Mouse (Mus musculus) heart, embryonic 11.5 days (tissue): Measurements from ENCODE around the gene Smtnl2. TPM values are rescaled to one million over a fixed set of nuclear protein-coding genes. Genes with fewer than 3 reads are reported as not detected.

Source experiments
- ATAC-seq: fragments of 200-750 bp; cut with Nextera tagmentation; replicated peaks from 2 replicates; pipeline ENCODE4 v1.8.0; 2017; ENCODE audit warnings: moderate library complexity; ENCODE audit not compliant: insufficient number of reproducible peaks, low FRiP score, low TSS enrichment
- H3K27ac ChIP-seq: fragments of 300-500 bp; sonication (generic); 2 replicates; pipeline ENCODE4 v1.5.1; 2014; ENCODE audit warnings: mild to moderate bottlenecking, low read depth, low read length
- H3K27me3 ChIP-seq: fragments of 300-500 bp; sonication (generic); 2 replicates; pipeline ENCODE4 v1.6.1; 2014; ENCODE audit warnings: mild to moderate bottlenecking, low read length, mixed read lengths; ENCODE audit not compliant: control insufficient read depth, insufficient read depth
- H3K36me3 ChIP-seq: fragments of 300-500 bp; sonication (generic); 2 replicates; pipeline ENCODE4 v1.6.1; 2014; ENCODE audit warnings: mild to moderate bottlenecking, low read length, moderate library complexity, mixed read lengths; ENCODE audit not compliant: control insufficient read depth, insufficient read depth
- H3K4me1 ChIP-seq: fragments of 300-500 bp; sonication (generic); 2 replicates; pipeline ENCODE4 v1.6.1; 2014; ENCODE audit warnings: low read length; ENCODE audit not compliant: control insufficient read depth, insufficient read depth
- H3K4me2 ChIP-seq: fragments of 300-500 bp; sonication (generic); 2 replicates; pipeline ENCODE4 v1.6.1; 2014; ENCODE audit warnings: mild to moderate bottlenecking, moderate library complexity
- H3K4me3 ChIP-seq: fragments of 300-500 bp; sonication (generic); 2 replicates; pipeline ENCODE4 v1.5.1; 2014; ENCODE audit warnings: low read depth, low read length
- H3K9ac ChIP-seq: fragments of 300-500 bp; sonication (generic); 2 replicates; pipeline ENCODE4 v1.6.1; 2014; ENCODE audit warnings: mild to moderate bottlenecking, low read depth, low read length, moderate library complexity
- H3K9me3 ChIP-seq: fragments of 300-500 bp; sonication (generic); replicated peaks from 2 replicates; pipeline ENCODE4 v1.6.1; 2016; ENCODE audit warnings: low read length; ENCODE audit not compliant: control insufficient read depth
- WGBS: fragments of 180-500 bp; shearing (Covaris S2); extraction: QIAGEN DNeasy Blood & Tissue Kit; methylation state at CpG from one replicate; pipeline ENCODE4 v1.1.7; 2014; ENCODE audit not compliant: insufficient replicate concordance; 5-methylcytosine and 5-hydroxymethylcytosine counted together
- polyA plus RNA-seq: library from polyadenylated mRNA; unstranded; fragments of >200 nt; fragmentation: Nextera tagmentation; extraction: Ambion mirVana; gene quantifications from 2 replicates; pipeline ENCODE4 v1.2.1, GENCODE M21; 2014

Smtnl2 gene
- 107 and 123 TPM in 2 replicates for polyA plus RNA-seq

- Histone ChIP-seq H3K27ac (peak within 1 kb of the TSS; percentile 94), H3K27me3 (no peaks in the 10 kb centered on the region), H3K4me2 (peak within 1 kb of the TSS; percentile 91), H3K9me3 (no peaks in the 10 kb centered on the region), H3K4me1 (peaks cover 74% of the 10 kb centered on the region), H3K4me3 (peak within 1 kb of the TSS; percentile 97), H3K36me3 (no peaks in the 10 kb centered on the region), H3K9ac (peak within 1 kb of the TSS; percentile 91)
- peak; percentile 85 for ATAC-seq
- under 1% methylated on average over 79 of the region's 86 CpGs for WGBS
Observed at GRCm38 (mm10) chr11:72411093-72411921, at the start of gene Smtnl2. TSS of gene Smtnl2 (minus strand) at chr11:72411713.

- WGBS, result 24% methylated on average over 3 of the region's 3 CpGs
- peak; percentile 24 for ATAC-seq
- Histone ChIP-seq H3K9ac (0 out of 2 replicates have a peak overlapping the region, but pooled peaks have one; percentile 1), H3K4me2 (no peak overlapping the region), H3K4me3 (no peak overlapping the region), H3K36me3 (no peaks in the 10 kb centered on the region), H3K9me3 (no peaks in the 10 kb centered on the region), H3K27ac (peak overlapping the region; percentile 47), H3K27me3 (no peaks in the 10 kb centered on the region), H3K4me1 (peaks cover 12% of the 10 kb centered on the region)
Observed at GRCm38 (mm10) chr11:72458502-72458901, 47.0 kb upstream of the Smtnl2 start.

- Histone ChIP-seq H3K9ac (0 out of 2 replicates have a peak overlapping the region, but pooled peaks have one; percentile 1), H3K36me3 (no peaks in the 10 kb centered on the region), H3K4me1 (peaks cover 12% of the 10 kb centered on the region), H3K4me3 (no peak overlapping the region), H3K4me2 (no peak overlapping the region), H3K27me3 (no peaks in the 10 kb centered on the region), H3K27ac (peak overlapping the region; percentile 47), H3K9me3 (no peaks in the 10 kb centered on the region)
- 35% methylated on average over 12 of the region's 12 CpGs for WGBS
- ATAC-seq, result peak; percentile 72
Observed at GRCm38 (mm10) chr11:72457995-72458496, 46.5 kb upstream of the Smtnl2 start.

- H3K36me3 ChIP-seq, result peaks cover 13% of the 10 kb centered on the region
- H3K4me1 ChIP-seq, result peaks cover 12% of the 10 kb centered on the region
- ATAC-seq, result no peak
- no peak overlapping the region for H3K27ac ChIP-seq
- no peaks in the 10 kb centered on the region for H3K27me3 ChIP-seq
- H3K4me3 ChIP-seq, result no peak overlapping the region
- no peak overlapping the region for H3K4me2 ChIP-seq
- H3K9ac ChIP-seq, result no peak overlapping the region
- 67% methylated on average over 5 of the region's 5 CpGs for WGBS
- H3K9me3 ChIP-seq, result no peaks in the 10 kb centered on the region
Observed at GRCm38 (mm10) chr11:72455694-72456093, 44.2 kb upstream of the Smtnl2 start.

GRCm38 (mm10) chr11:72453105-72453953 lies 41.8 kb upstream of the Smtnl2 start:
- Histone ChIP-seq H3K9me3 (no peaks in the 10 kb centered on the region), H3K4me3 (no peak overlapping the region), H3K4me1 (peaks cover 5% of the 10 kb centered on the region; the same call in 1 of the 2 replicates), H3K27me3 (no peaks in the 10 kb centered on the region), H3K27ac (no peak overlapping the region), H3K4me2 (no peak overlapping the region), H3K36me3 (peaks cover 33% of the 10 kb centered on the region), H3K9ac (no peak overlapping the region)
- WGBS, result 59% methylated on average over 15 of the region's 15 CpGs
- no peak for ATAC-seq

- Histone ChIP-seq H3K9me3 (no peaks in the 10 kb centered on the region), H3K36me3 (peaks cover 41% of the 10 kb centered on the region), H3K9ac (no peak overlapping the region), H3K4me3 (no peak overlapping the region), H3K4me1 (peaks cover 2% of the 10 kb centered on the region; the same call in 1 of the 2 replicates), H3K27me3 (no peaks in the 10 kb centered on the region), H3K27ac (no peak overlapping the region), H3K4me2 (no peak overlapping the region)
- no peak for ATAC-seq
- WGBS, result 85% methylated on average over 3 of the region's 3 CpGs
Observed at GRCm38 (mm10) chr11:72452140-72452665, 40.7 kb upstream of the Smtnl2 start.

- H3K36me3 ChIP-seq, result peaks cover 78% of the 10 kb centered on the region
- 67% methylated on average over 8 of the region's 8 CpGs for WGBS
- H3K9ac ChIP-seq, result no peak overlapping the region
- H3K4me2 ChIP-seq, result no peak overlapping the region
- no peak overlapping the region for H3K27ac ChIP-seq
- H3K9me3 ChIP-seq, result no peaks in the 10 kb centered on the region
- no peak overlapping the region for H3K4me3 ChIP-seq
- ATAC-seq, result no peak
- H3K4me1 ChIP-seq, result peaks cover 2% of the 10 kb centered on the region
- no peaks in the 10 kb centered on the region for H3K27me3 ChIP-seq
Observed at GRCm38 (mm10) chr11:72447475-72447874, 36.0 kb upstream of the Smtnl2 start.
